Mouse (Mus musculus) heart, adult 2 months (tissue): ENCODE data around the gene Zfp827.

ENCODE experiments used
- CTCF ChIP-seq: fragments of 200-600 bp; IDR thresholded peaks from 2 replicates; pipeline ENCODE4 v1.8.1; 2022; ENCODE audit warnings: antibody characterized with exemption, mild to moderate bottlenecking, moderate library complexity
- EP300 ChIP-seq: fragments of 200-500 bp; IDR thresholded peaks from 2 replicates; pipeline ENCODE4 v1.6.1; 2011; ENCODE audit warnings: low read depth, low read length, control low read depth; ENCODE audit not compliant: insufficient read depth
- POLR2A ChIP-seq: fragments of 200-500 bp; IDR thresholded peaks from 2 replicates; pipeline ENCODE4 v1.6.1; 2011; ENCODE audit warnings: mild to moderate bottlenecking, low read depth, low read length, control low read depth; ENCODE audit not compliant: insufficient read depth

GRCm38 (mm10) chr8:79227194-79227593 lies 199.0 kb downstream of the Zfp827 start:
- TF ChIP-seq CTCF = no peak
- TF ChIP-seq POLR2A = no peak
- TF ChIP-seq EP300 = no peak
